Mouse (Mus musculus): ENCODE results near the gene Olfr876. TPM values are rescaled to one million over a fixed set of nuclear protein-coding genes. Genes with fewer than 3 reads are reported as not detected.
A peak's percentile ranks its signal among the peaks of the same experiment; 100 is the strongest.

The Olfr876 gene
- polyA plus RNA-seq (2012; rRNA removed), result not detected in 2 replicates

- no peak for DNase-seq (ENCODE audit: low read depth)
Measured at GRCm38 (mm10) chr9:37802731-37803130, at the start of gene Olfr876. Olfr876 (plus strand) TSS chr9:37803031.

DNA sequence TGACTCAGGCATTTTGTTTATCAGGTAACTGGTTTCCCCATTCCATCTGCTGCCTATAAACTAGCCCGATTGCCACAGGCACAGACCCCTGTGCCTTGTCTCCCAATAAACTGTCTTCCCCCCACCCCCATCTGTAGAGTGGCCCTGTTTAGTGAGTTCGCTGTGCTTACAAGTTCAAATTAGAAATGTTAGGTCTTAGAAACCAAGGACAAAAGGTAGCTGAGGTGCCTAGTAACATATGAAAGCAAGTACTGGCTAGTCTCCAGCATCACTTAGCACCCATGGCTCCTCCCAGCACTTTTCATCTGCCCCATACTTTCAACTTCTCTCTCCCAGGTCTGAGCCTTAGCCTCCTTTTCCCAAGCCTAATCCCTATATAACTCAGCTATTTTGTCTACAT lies 41.1 kb upstream of the Olfr876 start:
- DNase-seq (ENCODE audit: low read depth), result no peak

GRCm38 (mm10) chr9:37762541-37762940 lies 40.3 kb upstream of the Olfr876 start:
- no peak for DNase-seq (ENCODE audit: low read depth)

DNA sequence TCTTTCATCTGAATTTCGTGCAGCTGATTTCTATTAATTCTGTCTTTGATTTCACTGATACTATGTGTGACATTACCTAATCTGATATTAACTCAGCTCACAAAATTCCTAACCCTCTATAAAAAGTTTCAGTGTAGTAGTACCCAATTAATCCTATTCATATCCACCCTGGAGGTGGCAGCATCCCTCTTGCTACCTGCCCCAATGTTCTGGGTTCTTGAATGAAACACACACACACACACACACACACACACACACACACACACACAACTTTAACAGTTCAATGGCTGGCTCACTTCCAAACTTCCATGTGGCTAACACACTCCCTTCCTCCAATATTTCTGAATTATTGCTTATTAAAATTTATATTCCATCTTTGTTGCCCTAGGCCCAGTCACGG lies 32.2 kb upstream of the Olfr876 start:
- no peak for DNase-seq (ENCODE audit: low read depth)

GRCm38 (mm10) chr9:37771759-37772158 lies 31.1 kb upstream of the Olfr876 start, which contains the start of gene Olfr875:
Olfr875 (plus strand) TSS chr9:37771857.
- DNase-seq (ENCODE audit: low read depth), result no peak

DNA sequence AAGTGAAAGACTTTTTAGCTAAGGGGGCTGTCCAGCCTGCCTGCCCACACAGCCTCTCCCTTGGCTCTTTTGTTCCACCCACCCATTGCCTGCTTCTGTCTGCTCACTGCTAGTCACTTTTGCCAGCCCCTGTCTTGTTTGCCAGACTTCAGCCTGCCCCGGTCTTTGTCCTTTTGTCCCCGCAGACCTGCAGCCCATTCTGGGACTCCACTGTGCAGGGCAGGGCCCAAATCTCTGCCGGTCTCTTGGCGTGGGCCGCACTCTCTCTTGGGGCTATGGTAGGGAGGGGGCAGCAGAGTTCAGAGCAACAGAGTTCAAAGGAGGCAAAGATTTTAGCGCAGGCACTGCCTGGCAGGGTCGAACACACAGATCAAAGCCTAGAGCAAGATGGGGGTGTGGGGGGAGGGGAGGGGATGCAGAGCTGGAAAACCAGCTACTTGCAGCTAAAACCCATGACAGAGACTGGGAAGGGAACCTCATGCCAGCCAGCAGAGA lies 20.0 kb upstream of the Olfr876 start:
- DNase-seq (ENCODE audit: low read depth), result peak; percentile 9

- peak; percentile 38 for DNase-seq (ENCODE audit: low read depth)
Measured at GRCm38 (mm10) chr9:37783394-37784387, 19.1 kb upstream of the Olfr876 start.

DNA sequence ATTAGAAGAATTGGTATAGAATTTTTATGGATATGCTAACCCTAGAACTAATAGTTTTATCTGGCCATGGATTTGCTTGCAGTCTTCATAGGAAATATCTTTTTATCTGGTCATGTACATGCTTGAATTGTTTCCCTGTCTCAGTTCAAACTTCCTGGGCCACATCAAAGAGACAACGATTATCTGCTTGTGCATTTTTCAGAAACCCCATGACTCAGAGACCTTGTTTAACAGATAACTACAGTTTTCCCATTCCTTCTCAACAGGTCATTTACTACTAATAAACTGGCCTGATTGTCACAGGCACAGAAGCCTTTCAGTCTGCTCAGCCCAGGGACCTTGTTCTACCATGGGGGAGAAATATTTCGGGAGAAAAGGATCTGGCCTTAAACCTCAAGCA lies 16.4 kb upstream of the Olfr876 start:
- no peak for DNase-seq (ENCODE audit: low read depth)

- no peak for DNase-seq (ENCODE audit: low read depth)
Measured at GRCm38 (mm10) chr9:37802055-37802454, 776 bp upstream of the Olfr876 start.

GRCm38 (mm10) chr9:37807235-37807634 lies 4.4 kb downstream of the Olfr876 start:
- DNase-seq (ENCODE audit: low read depth), result no peak

GRCm38 (mm10) chr9:37808456-37808855 lies 5.6 kb downstream of the Olfr876 start:
- DNase-seq (ENCODE audit: low read depth), result no peak

GRCm38 (mm10) chr9:37808976-37809375 lies 6.1 kb downstream of the Olfr876 start:
- no peak for DNase-seq (ENCODE audit: low read depth)

GRCm38 (mm10) chr9:37814696-37815095 lies 11.9 kb downstream of the Olfr876 start:
- no peak for DNase-seq (ENCODE audit: low read depth)

- no peak for DNase-seq (ENCODE audit: low read depth)
Measured at GRCm38 (mm10) chr9:37829881-37830280, 27.1 kb downstream of the Olfr876 start.

DNA sequence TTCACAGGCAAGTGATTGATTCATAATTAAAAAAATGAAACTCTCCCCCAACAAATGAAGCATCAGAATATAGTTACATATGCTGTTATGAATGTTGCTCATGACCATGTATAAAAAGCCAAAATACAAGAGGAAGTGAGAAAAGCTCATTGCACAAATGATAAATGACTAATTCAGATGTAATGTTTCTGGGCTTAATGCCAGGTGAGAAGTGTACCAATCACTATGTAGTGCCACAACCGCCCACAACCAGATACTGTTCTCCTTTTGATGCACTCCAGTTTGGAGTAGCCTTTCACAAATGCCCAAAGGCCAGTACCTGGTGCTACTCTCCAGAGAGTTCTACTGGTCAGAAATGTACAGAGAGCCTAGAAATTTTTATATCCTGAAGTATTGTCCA lies 30.5 kb downstream of the Olfr876 start:
- DNase-seq (ENCODE audit: low read depth), result peak; percentile 70

- no peak for DNase-seq (ENCODE audit: low read depth)
Measured at GRCm38 (mm10) chr9:37849267-37849666, 46.4 kb downstream of the Olfr876 start.

DNA sequence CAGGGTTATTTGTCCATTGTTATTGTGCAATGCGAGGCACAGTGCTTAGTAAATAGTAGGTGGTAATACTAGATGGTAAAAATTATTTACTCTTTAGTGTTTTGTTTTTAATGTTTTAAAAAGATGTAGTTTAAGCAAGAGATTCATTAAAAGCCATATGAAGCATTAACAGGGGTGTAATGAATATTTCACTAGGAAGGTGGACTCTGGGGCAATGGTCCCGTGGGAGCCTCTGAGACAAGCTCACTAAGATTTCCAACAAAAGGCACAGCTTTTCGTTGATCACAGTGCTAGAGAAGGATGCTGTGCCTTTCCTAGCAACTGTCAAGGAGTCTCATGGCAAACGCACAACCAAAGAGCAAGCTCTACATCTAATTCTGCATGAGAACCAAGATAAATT lies 51.1 kb downstream of the Olfr876 start, which contains the start of gene Olfr877:
Gene Olfr877 (plus strand): TSS at position 301 of the 400 bp plus-strand sequence.
- no peak for DNase-seq (ENCODE audit: low read depth)

Other genes with a start within 250 kb of the Olfr876 start
- gene Siae, start 247.3 kb upstream of the Olfr876 start, polyA plus RNA-seq (2012; rRNA removed), result 13.6 and 14.4 TPM in 2 replicates
- gene Spa17, start 189.3 kb upstream of the Olfr876 start, polyA plus RNA-seq (2012; rRNA removed), result 3.4 and 4.9 TPM in 2 replicates
- gene Tbrg1, start 145.7 kb upstream of the Olfr876 start, polyA plus RNA-seq (2012; rRNA removed), result 64.0 and 70.4 TPM in 2 replicates
- gene Panx3, start 133.8 kb upstream of the Olfr876 start, polyA plus RNA-seq (2012; rRNA removed), result not detected in 2 replicates
- not detected in 2 replicates for gene Olfr160, start 86.8 kb upstream of the Olfr876 start, polyA plus RNA-seq (2012; rRNA removed)
- gene Olfr874, start 57.9 kb upstream of the Olfr876 start, polyA plus RNA-seq (2012; rRNA removed), result not detected in 2 replicates
- not detected in 2 replicates for gene Olfr875, start 31.2 kb upstream of the Olfr876 start, polyA plus RNA-seq (2012; rRNA removed)
- gene Olfr877, start 51.2 kb downstream of the Olfr876 start, polyA plus RNA-seq (2012; rRNA removed), result 0.19 TPM in 1 of 2 replicates, not detected in the other
- gene Olfr145, start 93.7 kb downstream of the Olfr876 start, polyA plus RNA-seq (2012; rRNA removed), result not detected in 2 replicates
- gene Olfr878, start 114.8 kb downstream of the Olfr876 start, polyA plus RNA-seq (2012; rRNA removed), result not detected in 2 replicates
- gene Olfr881, start 188.8 kb downstream of the Olfr876 start, polyA plus RNA-seq (2012; rRNA removed), result not detected in 2 replicates
- gene Olfr883, start 222.8 kb downstream of the Olfr876 start, polyA plus RNA-seq (2012; rRNA removed), result not detected in 2 replicates
- not detected in 2 replicates for gene Olfr884, start 243.5 kb downstream of the Olfr876 start, polyA plus RNA-seq (2012; rRNA removed)

Data from gonadal fat pad, adult 2 months (tissue).